Mouse (Mus musculus) liver, embryonic 11.5 days (tissue): ENCODE results near the gene Btbd7. TPM values are rescaled to one million over a fixed set of nuclear protein-coding genes. Genes with fewer than 3 reads are reported as not detected.
A peak's percentile ranks its signal among the peaks of the same experiment; 100 is the strongest.

ENCODE experiments used
- ATAC-seq: fragments of 200-750 bp; cut with Nextera tagmentation; replicated peaks from 2 replicates; pipeline ENCODE4 v1.8.0; 2017; ENCODE audit warnings: moderate number of reproducible peaks, mild to moderate bottlenecking, moderate TSS enrichment, moderate library complexity; ENCODE audit not compliant: low FRiP score
- DNase-seq: peaks from one replicate; pipeline ENCODE4 v3.0.0-alpha.2; 2017; ENCODE audit warnings: low spot score
- H3K27ac ChIP-seq: fragments of 300-500 bp; sonication (generic); 2 replicates; pipeline ENCODE4 v1.5.1; 2014; ENCODE audit warnings: mild to moderate bottlenecking, low read depth, low read length, control low read depth
- H3K27me3 ChIP-seq: fragments of 300-500 bp; sonication (generic); replicated peaks from 2 replicates; pipeline ENCODE4 v1.6.1; 2014; ENCODE audit warnings: low read length, mixed read lengths; ENCODE audit not compliant: control insufficient read depth, insufficient read depth
- H3K36me3 ChIP-seq: fragments of 300-500 bp; sonication (generic); 2 replicates; pipeline ENCODE4 v1.6.1; 2014; ENCODE audit warnings: mild to moderate bottlenecking, low read length, moderate library complexity, mixed read lengths; ENCODE audit not compliant: control insufficient read depth, insufficient read depth
- H3K4me1 ChIP-seq: fragments of 300-500 bp; sonication (generic); replicated peaks from 2 replicates; pipeline ENCODE4 v1.6.1; 2014; ENCODE audit warnings: low read length, mixed read lengths; ENCODE audit not compliant: control insufficient read depth, insufficient read depth
- H3K4me2 ChIP-seq: fragments of 300-500 bp; sonication (generic); 2 replicates; pipeline ENCODE4 v1.6.1; 2014; ENCODE audit warnings: mild to moderate bottlenecking, control low read depth, moderate library complexity
- H3K4me3 ChIP-seq: fragments of 300-500 bp; sonication (generic); 2 replicates; pipeline ENCODE4 v1.5.1; 2014; ENCODE audit warnings: low read depth, low read length, control low read depth
- H3K9ac ChIP-seq: fragments of 300-500 bp; sonication (generic); 2 replicates; pipeline ENCODE4 v1.6.1; 2014; ENCODE audit warnings: low read depth, low read length, control low read depth
- H3K9me3 ChIP-seq: fragments of 300-500 bp; sonication (generic); 2 replicates; pipeline ENCODE4 v1.6.1; 2016; ENCODE audit warnings: low read length, inconsistent platforms, mixed read lengths; ENCODE audit not compliant: control insufficient read depth
- WGBS: fragments of 180-500 bp; shearing (Covaris S2); extraction: QIAGEN DNeasy Blood & Tissue Kit; methylation state at CpG from one replicate; pipeline ENCODE4 v1.1.7; 2014; 5-methylcytosine and 5-hydroxymethylcytosine counted together
- polyA plus RNA-seq: library from polyadenylated mRNA; unstranded; fragments of >200 nt; fragmentation: Nextera tagmentation; extraction: Ambion mirVana; gene quantifications from 2 replicates; pipeline ENCODE4 v1.2.1, GENCODE M21; 2014

Btbd7 gene
- polyA plus RNA-seq, 1 experiment from 2014 or later, result 11.1 TPM

DNA sequence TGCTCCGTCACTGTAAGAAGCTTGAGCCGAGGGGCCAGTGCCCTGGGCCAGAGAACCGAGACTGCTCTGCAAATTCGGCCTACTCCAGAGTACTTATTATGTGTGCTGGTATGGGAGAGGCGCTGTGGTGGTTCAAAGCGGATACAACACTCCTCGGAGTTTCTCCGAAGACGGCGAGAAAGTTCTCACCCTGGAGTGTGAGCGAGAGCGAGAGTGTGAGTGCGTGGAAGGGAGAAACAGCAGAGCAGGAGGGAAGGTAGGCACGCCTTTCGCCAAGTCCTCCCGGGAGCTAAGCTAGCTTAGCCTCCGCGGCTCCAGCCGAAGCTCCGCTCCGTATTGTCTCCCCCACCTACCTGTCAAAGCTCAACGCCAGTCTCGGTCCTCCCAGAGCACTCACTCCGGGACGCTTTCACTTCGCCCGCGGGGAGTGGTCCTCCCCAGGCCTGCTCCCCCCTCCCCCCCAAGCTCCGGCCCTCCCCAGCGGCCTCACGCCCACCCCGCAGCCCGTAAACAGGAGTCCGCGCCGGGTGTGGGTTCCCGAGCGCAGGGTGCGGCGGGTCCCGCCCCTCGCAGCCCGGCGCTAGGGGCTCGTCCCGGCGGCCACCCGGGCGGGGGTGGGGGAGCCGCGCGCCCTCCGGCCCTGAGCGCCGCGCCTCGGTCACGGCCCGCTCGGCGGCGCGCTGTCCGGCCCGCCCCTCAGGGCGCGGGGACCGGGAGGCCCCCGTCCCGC is 805 bp downstream of the Btbd7 start:
- peak; percentile 79 for ATAC-seq

GRCm38 (mm10) chr12:102870527-102870926 is 7.7 kb downstream of the Btbd7 start:
- ATAC-seq (no peak), DNase-seq (no peak)
- 38% methylated on average over 1 of the region's 1 CpGs for WGBS
- Histone ChIP-seq H3K27me3 (no peaks in the 10 kb centered on the region), H3K9ac (no peak overlapping the region), H3K4me1 (peaks cover 2% of the 10 kb centered on the region), H3K27ac (no peak overlapping the region), H3K4me3 (no peak overlapping the region), H3K36me3 (no peaks in the 10 kb centered on the region), H3K9me3 (no peaks in the 10 kb centered on the region), H3K4me2 (no peak overlapping the region)

More for the DNA sequence above, 805 bp downstream of the Btbd7 start:
- H3K36me3 ChIP-seq, result no peaks in the 10 kb centered on the region
- H3K4me3 ChIP-seq, result peak overlapping the region; percentile 92
- peak overlapping the region; percentile 94 for H3K9ac ChIP-seq
- peak overlapping the region; percentile 93 for H3K4me2 ChIP-seq
- WGBS, result under 1% methylated on average over 51 of the region's 70 CpGs
- H3K4me1 ChIP-seq, result peaks cover 5% of the 10 kb centered on the region
- DNase-seq, result peak; percentile 69
- no peaks in the 10 kb centered on the region for H3K27me3 ChIP-seq
- H3K9me3 ChIP-seq, result no peaks in the 10 kb centered on the region
- H3K27ac ChIP-seq, result peak overlapping the region; percentile 85

DNA sequence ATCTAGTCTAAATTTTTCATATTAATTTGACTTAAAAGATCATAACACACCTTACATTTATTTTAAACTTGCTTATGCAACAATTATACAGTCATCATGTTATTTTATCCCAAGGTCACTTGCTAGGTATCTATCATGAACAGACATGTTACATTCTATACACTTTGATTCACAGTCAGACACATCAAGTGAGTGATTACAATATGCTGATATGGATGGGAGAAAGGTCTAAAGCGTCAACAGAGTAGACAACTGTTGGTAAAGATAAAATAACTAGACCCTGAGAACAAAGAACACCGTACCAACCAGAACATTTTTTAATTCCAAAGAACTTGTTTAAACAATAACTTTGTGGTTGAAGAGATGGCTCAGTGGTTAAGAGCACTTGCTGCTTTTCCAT is 8.5 kb downstream of the Btbd7 start:
- H3K27me3 ChIP-seq, result no peaks in the 10 kb centered on the region
- H3K27ac ChIP-seq, result no peak overlapping the region
- no peaks in the 10 kb centered on the region for H3K36me3 ChIP-seq
- ATAC-seq, result no peak
- DNase-seq, result no peak
- no peak overlapping the region for H3K4me3 ChIP-seq
- H3K4me2 ChIP-seq, result no peak overlapping the region
- peaks cover 2% of the 10 kb centered on the region; the same call in 1 of the 2 replicates for H3K4me1 ChIP-seq
- no peaks in the 10 kb centered on the region for H3K9me3 ChIP-seq
- WGBS, result 63% methylated on average over 2 of the region's 2 CpGs
- no peak overlapping the region for H3K9ac ChIP-seq

- no peak overlapping the region for H3K27ac ChIP-seq
- H3K4me2 ChIP-seq, result no peak overlapping the region
- H3K4me3 ChIP-seq, result no peak overlapping the region
- DNase-seq, result no peak
- no peaks in the 10 kb centered on the region for H3K36me3 ChIP-seq
- H3K27me3 ChIP-seq, result no peaks in the 10 kb centered on the region
- no peak overlapping the region for H3K9ac ChIP-seq
- no peak for ATAC-seq
- H3K4me1 ChIP-seq, result no peaks in the 10 kb centered on the region
- H3K9me3 ChIP-seq, result no peaks in the 10 kb centered on the region
These were observed 17.5 kb downstream of the Btbd7 start for GRCm38 (mm10) chr12:102860806-102861205.

DNA sequence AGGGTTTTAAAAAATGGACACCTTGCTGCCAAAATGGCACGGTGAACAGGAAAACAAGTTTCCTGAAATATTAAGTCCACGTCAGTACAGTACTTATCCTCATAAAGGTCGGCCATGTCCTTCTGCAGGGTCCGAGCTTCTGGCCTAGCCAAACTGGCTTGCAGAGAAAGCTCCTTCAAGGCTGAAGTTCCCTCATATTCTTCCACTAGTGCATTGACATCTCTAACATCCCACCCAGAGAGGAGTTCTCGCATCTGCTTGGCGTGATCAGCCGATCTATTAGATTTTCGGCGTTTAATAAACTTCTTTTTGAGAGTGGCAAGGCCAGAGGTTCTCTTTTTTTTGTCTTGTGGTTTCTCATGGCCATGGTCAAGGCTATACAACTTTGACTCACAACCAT is 40.0 kb downstream of the Btbd7 start:
- no peak for ATAC-seq
- H3K36me3 ChIP-seq, result no peaks in the 10 kb centered on the region; the same call in 1 of the 2 replicates
- H3K27ac ChIP-seq, result no peak overlapping the region
- no peaks in the 10 kb centered on the region for H3K9me3 ChIP-seq
- 91% methylated on average over 9 of the region's 9 CpGs for WGBS
- H3K27me3 ChIP-seq, result no peaks in the 10 kb centered on the region
- H3K4me3 ChIP-seq, result no peak overlapping the region
- no peak overlapping the region for H3K4me2 ChIP-seq
- no peaks in the 10 kb centered on the region for H3K4me1 ChIP-seq
- no peak for DNase-seq
- no peak overlapping the region for H3K9ac ChIP-seq

DNA sequence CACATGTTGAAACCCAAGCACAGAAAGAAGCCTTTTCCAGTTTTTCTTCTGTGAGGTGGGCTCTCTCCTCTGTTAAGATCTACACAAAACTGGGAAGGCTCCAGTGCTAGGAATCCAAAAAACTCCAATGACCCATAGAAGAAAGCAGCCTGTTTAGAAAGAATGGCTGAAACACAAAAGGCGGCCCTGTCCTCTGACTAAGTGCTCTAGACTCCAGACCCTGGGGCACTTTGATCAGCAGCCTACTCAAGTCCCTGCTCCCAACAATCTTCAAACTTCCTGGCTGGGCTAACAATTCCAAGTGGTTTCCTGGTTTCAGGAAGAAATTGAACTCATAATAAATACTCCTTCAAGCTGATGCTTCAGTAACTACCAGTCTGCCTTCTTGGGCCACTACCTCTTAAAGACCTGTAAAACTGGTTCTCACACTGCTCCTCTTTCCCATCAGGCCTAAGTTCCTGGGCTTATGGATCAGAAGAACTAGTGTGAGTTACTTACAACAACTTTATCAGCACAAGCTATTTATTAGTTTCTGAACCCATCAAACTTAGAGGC is 45.4 kb downstream of the Btbd7 start:
- ATAC-seq (no peak), DNase-seq (no peak)
- Histone ChIP-seq H3K4me1 (no peaks in the 10 kb centered on the region), H3K4me2 (no peak overlapping the region), H3K9me3 (no peaks in the 10 kb centered on the region), H3K27me3 (no peaks in the 10 kb centered on the region), H3K9ac (no peak overlapping the region), H3K36me3 (no peaks in the 10 kb centered on the region), H3K4me3 (no peak overlapping the region), H3K27ac (no peak overlapping the region)
- 97% methylated on average over 1 of the region's 1 CpGs for WGBS

- no peak overlapping the region for H3K27ac ChIP-seq
- ATAC-seq (no peak), DNase-seq (no peak)
- H3K27me3 ChIP-seq, result no peaks in the 10 kb centered on the region
- no peaks in the 10 kb centered on the region for H3K9me3 ChIP-seq
- WGBS, result 83% methylated on average over 1 of the region's 1 CpGs
- H3K36me3 ChIP-seq, result no peaks in the 10 kb centered on the region
- no peak overlapping the region for H3K9ac ChIP-seq
- no peaks in the 10 kb centered on the region for H3K4me1 ChIP-seq
- H3K4me2 ChIP-seq, result no peak overlapping the region
- no peak overlapping the region for H3K4me3 ChIP-seq
These were observed 46.4 kb downstream of the Btbd7 start for GRCm38 (mm10) chr12:102831888-102832287.

DNA sequence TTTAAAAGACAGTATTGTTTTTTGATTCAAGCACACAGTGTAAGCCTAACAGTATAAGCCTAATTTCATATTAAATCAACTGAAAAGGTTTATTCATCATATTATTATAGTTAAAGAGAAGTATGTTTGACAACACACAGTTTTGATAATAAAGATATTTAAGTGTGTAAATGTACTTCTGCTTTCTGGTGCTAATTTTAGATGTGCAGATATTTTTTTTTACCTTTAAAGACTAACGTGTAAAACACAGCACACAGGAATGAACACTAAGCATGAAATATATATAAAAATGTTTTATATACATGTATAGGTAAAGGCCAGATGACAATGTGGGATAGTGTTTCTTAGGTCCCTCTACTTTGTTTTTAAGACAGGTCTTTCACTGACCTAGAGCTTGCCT is 51.2 kb downstream of the Btbd7 start:
- no peak for DNase-seq
- no peaks in the 10 kb centered on the region for H3K4me1 ChIP-seq
- no peaks in the 10 kb centered on the region for H3K36me3 ChIP-seq
- H3K9ac ChIP-seq, result no peak overlapping the region
- no peak overlapping the region for H3K27ac ChIP-seq
- no peaks in the 10 kb centered on the region for H3K27me3 ChIP-seq
- H3K4me3 ChIP-seq, result no peak overlapping the region
- H3K4me2 ChIP-seq, result no peak overlapping the region
- 68% methylated on average over 1 of the region's 1 CpGs for WGBS
- ATAC-seq, result no peak
- no peaks in the 10 kb centered on the region for H3K9me3 ChIP-seq

DNA sequence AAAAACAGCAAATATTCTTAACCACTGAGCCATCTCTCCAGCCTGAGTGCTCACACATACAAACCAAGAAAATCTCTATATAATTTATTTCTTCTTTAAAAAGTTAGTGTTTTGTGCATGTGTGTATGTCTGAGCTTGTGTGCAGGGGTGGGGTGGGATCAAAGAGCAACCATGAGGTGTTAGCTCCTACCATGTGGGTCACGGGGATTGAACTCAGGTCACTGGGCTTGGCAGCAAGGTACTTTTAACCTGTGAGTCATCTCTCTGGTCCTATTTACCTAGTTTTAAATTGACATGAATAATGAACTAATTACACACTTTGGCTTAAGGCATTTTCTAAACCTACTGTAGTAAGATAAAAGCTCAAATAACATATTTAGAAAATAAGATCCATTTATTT is 51.9 kb downstream of the Btbd7 start:
- no peak for ATAC-seq
- Histone ChIP-seq H3K4me3 (no peak overlapping the region), H3K4me2 (no peak overlapping the region), H3K9me3 (no peaks in the 10 kb centered on the region), H3K27me3 (no peaks in the 10 kb centered on the region), H3K36me3 (no peaks in the 10 kb centered on the region), H3K4me1 (no peaks in the 10 kb centered on the region), H3K27ac (no peak overlapping the region), H3K9ac (no peak overlapping the region)
- no peak for DNase-seq
- WGBS, result 93% methylated on average over 1 of the region's 1 CpGs
